Mouse (Mus musculus): ENCODE data around the gene Slc25a36.

Gene Slc25a36

GRCm38 (mm10) chr9:97036656-97037055, 74.3 kb downstream of the Slc25a36 start:
- DNase-seq = no peak

- DNase-seq = no peak
Observed at GRCm38 (mm10) chr9:97027361-97027760, 83.6 kb downstream of the Slc25a36 start.

GRCm38 (mm10) chr9:97026006-97026405, 85.0 kb downstream of the Slc25a36 start:
- DNase-seq = no peak

Measured in lung, postnatal 14 days (tissue).